Mouse (Mus musculus) right cerebral cortex, postnatal 14 days (tissue): ENCODE measurements at regions not wholly inside any gene's neighbourhood (a gene's known extent, or its start where the extent isn't known, plus 50 kb on each side); places are given as distances from the start of the nearest gene placed in this dataset.

Source experiments
- DNase-seq: peaks from one replicate; pipeline ENCODE4 v3.0.0; 2022

- peak; percentile 26 for DNase-seq
Measured at GRCm38 (mm10) chr15:51591406-51592068, 2293.2 kb upstream of the Gm7489 start.

GRCm38 (mm10) chr15:51592069-51592435 lies 2292.7 kb upstream of the Gm7489 start:
- no peak for DNase-seq

- DNase-seq: no peak
Measured at GRCm38 (mm10) chr15:51592511-51593498, 2291.9 kb upstream of the Gm7489 start.

- DNase-seq: no peak
Measured at GRCm38 (mm10) chr15:51594060-51594459, 2290.6 kb upstream of the Gm7489 start.

- no peak for DNase-seq
Measured at GRCm38 (mm10) chr15:51595655-51596054, 2289.1 kb upstream of the Gm7489 start.

- DNase-seq: no peak
Measured at GRCm38 (mm10) chr15:51597841-51598240, 2286.9 kb upstream of the Gm7489 start.

GRCm38 (mm10) chr15:51601128-51601855 lies 2283.4 kb upstream of the Gm7489 start:
- DNase-seq: no peak

GRCm38 (mm10) chr15:51621455-51621854 lies 2263.3 kb upstream of the Gm7489 start:
- no peak for DNase-seq

- DNase-seq: no peak
Measured at GRCm38 (mm10) chr15:51627463-51627862, 2257.2 kb upstream of the Gm7489 start.

GRCm38 (mm10) chr15:51628518-51628917 lies 2256.2 kb upstream of the Gm7489 start:
- DNase-seq: no peak

- DNase-seq: no peak
Measured at GRCm38 (mm10) chr15:51631881-51632280, 2252.8 kb upstream of the Gm7489 start.

GRCm38 (mm10) chr15:51633068-51633467 lies 2251.6 kb upstream of the Gm7489 start:
- DNase-seq: no peak

- no peak for DNase-seq
Measured at GRCm38 (mm10) chr15:51634726-51635125, 2250.0 kb upstream of the Gm7489 start.

GRCm38 (mm10) chr15:51635129-51635920 lies 2249.4 kb upstream of the Gm7489 start:
- DNase-seq: no peak

GRCm38 (mm10) chr15:51637570-51637969 lies 2247.1 kb upstream of the Gm7489 start:
- DNase-seq: no peak

GRCm38 (mm10) chr15:51643772-51644311 lies 2240.9 kb upstream of the Gm7489 start:
- DNase-seq: no peak

GRCm38 (mm10) chr15:51646304-51646703 lies 2238.4 kb upstream of the Gm7489 start:
- no peak for DNase-seq

GRCm38 (mm10) chr15:51652497-51652896 lies 2232.2 kb upstream of the Gm7489 start:
- no peak for DNase-seq

- no peak for DNase-seq
Measured at GRCm38 (mm10) chr15:51657621-51658020, 2227.1 kb upstream of the Gm7489 start.

- no peak for DNase-seq
Measured at GRCm38 (mm10) chr15:51668340-51668739, 2216.4 kb upstream of the Gm7489 start.

GRCm38 (mm10) chr15:51671667-51672372 lies 2212.9 kb upstream of the Gm7489 start:
- DNase-seq: no peak

- DNase-seq: no peak
Measured at GRCm38 (mm10) chr15:51673483-51673882, 2211.2 kb upstream of the Gm7489 start.
